ENCODE assay signal across 13 mouse cellular contexts in the genomic region with DNA sequence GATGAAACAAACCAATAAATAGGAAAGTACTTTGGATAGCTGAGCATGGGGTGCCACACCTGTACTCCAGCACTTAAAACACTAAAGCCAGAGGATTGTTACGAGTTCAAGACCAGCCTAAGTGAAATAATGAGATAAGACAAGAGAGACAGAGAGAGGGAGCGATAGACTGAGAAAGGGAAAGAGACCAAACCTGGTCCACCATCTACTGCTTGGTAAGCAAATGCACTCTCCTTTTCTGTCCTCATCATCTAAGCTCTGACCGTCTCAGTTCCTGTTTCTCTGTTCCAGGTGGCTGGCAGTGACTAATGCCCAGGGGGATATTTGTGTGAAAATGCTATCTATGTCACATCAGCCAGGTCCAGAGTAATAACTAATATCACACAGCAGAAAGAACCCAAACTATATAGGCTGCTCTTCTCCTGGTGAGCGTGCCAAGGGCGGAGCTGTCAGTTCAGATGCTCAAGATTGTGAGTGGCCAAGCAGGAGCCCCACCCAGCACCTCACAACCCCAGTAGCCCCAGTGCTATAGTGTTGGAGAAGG. TPM values are rescaled to one million over a fixed set of nuclear protein-coding genes. Genes with fewer than 3 reads are reported as not detected.
DNase-seq lines count a peak whose midpoint lies in the region; ATAC-seq and TF ChIP-seq lines count a peak whose summit lies in the region.
"Had no signal": no experiment of that assay in that cellular context is flagged by ENCODE, and none has a peak within 500 bp of the region (broad histone marks: within the 10 kb centered on the region; RNA-seq: fewer than 3 reads in every experiment).

No protein-coding gene starts in this region.

- no peaks in the 10 kb centered on the region for H3K9me3 ChIP-seq in heart, embryonic 11.5 days (replicated peaks; ENCODE audit: control insufficient read depth, low read length)
- H3K9me3 ChIP-seq in intestine, postnatal 0 days (ENCODE audit: control insufficient read depth): no peaks in the 10 kb centered on the region
- H3K9me3 ChIP-seq: embryonic facial prominence, embryonic 15.5 days; stomach, embryonic 15.5 days had no signal

- DNase-seq in heart, postnatal 25 days (ENCODE audit: low spot score): no peak
- DNase-seq in spleen, adult 2 months (ENCODE audit: low read depth in 1 of 2, low spot score in 2 of 2): peak; percentile 72 to 82
- DNase-seq in kidney, postnatal 10 days: no peak
- DNase-seq in kidney, postnatal 25 days: no peak
- DNase-seq: cerebellum, adult 9-11 months; layer of hippocampus, adult 9-11 months had no signal

- H3K27me3 ChIP-seq in heart, embryonic 11.5 days (ENCODE audit: control insufficient read depth, insufficient read depth, low read length): no peaks in the 10 kb centered on the region
- no peaks in the 10 kb centered on the region for H3K27me3 ChIP-seq in intestine, postnatal 0 days (replicated peaks; ENCODE audit: control insufficient read depth, insufficient read depth, low read length)
- no peaks in the 10 kb centered on the region for H3K27me3 ChIP-seq in spleen, adult 2 months (ENCODE audit: control insufficient read depth, insufficient read depth, low read length)
- H3K27me3 ChIP-seq: embryonic facial prominence, embryonic 15.5 days; stomach, embryonic 15.5 days had no signal

- no peak overlapping the region for H3K9ac ChIP-seq in heart, embryonic 11.5 days (ENCODE audit: low read depth, low read length)
- no peak overlapping the region for H3K9ac ChIP-seq in intestine, postnatal 0 days (ENCODE audit: low read depth, low read length)
- H3K9ac ChIP-seq: embryonic facial prominence, embryonic 15.5 days; stomach, embryonic 15.5 days had no signal

- TF ChIP-seq CTCF in intestine, postnatal 0 days (IDR thresholded peaks at IDR 0.05; ENCODE audit: low read depth): no peak
- no peak for TF ChIP-seq CTCF in spleen, adult 2 months (IDR thresholded peaks at IDR 0.05; ENCODE audit: extremely low read depth, insufficient read depth, insufficient read length, insufficient replicate concordance)

- no peak for ATAC-seq in heart, embryonic 11.5 days (replicated peaks; ENCODE audit: insufficient number of reproducible peaks, low FRiP score, low TSS enrichment)
- ATAC-seq in intestine, postnatal 0 days: no peak
- no peak; the same call in 1 of the 2 replicates for ATAC-seq in granulocyte monocyte progenitor cell, adult 5-6 weeks (replicated peaks; ENCODE audit: poor library complexity, severe bottlenecking)
- ATAC-seq: midbrain, embryonic 16.5 days had no signal

- 91% methylated on average over 5 of the region's 5 CpGs for WGBS in heart, embryonic 11.5 days (ENCODE audit: insufficient replicate concordance)
- WGBS in intestine, postnatal 0 days: 65% methylated on average over 5 of the region's 5 CpGs
- 38% methylated on average over 5 of the region's 5 CpGs for WGBS in spleen, adult 2 months

- intact Hi-C loops in heart, postnatal 25 days (cut with DNase I): no loop called here

- no peak for TF ChIP-seq POLR2A in spleen, adult 2 months (IDR thresholded peaks at IDR 0.05; ENCODE audit: low read depth, low read length)

- H3K4me1 ChIP-seq in heart, embryonic 11.5 days (ENCODE audit: control insufficient read depth, insufficient read depth, low read length): peaks cover 15% of the 10 kb centered on the region
- H3K4me1 ChIP-seq in brown adipose tissue, adult 24 weeks (ENCODE audit: control insufficient read depth, insufficient read depth, insufficient read length, low read length): no peaks in the 10 kb centered on the region
- H3K4me1 ChIP-seq in intestine, postnatal 0 days (replicated peaks; ENCODE audit: control insufficient read depth, insufficient read depth, low read length): peaks cover 4% of the 10 kb centered on the region
- peaks cover 50% of the 10 kb centered on the region for H3K4me1 ChIP-seq in spleen, adult 2 months (ENCODE audit: control insufficient read depth, insufficient read depth, insufficient read length)

- no peak overlapping the region for H3K4me2 ChIP-seq in heart, embryonic 11.5 days
- no peak overlapping the region for H3K4me2 ChIP-seq in intestine, postnatal 0 days (replicated peaks; ENCODE audit: low read depth)
- H3K4me2 ChIP-seq: embryonic facial prominence, embryonic 15.5 days had no signal

- H3K27ac ChIP-seq in heart, embryonic 11.5 days (ENCODE audit: low read depth, low read length): 0 out of 2 replicates have a peak overlapping the region, but pooled peaks have one; percentile 64
- H3K27ac ChIP-seq in brown adipose tissue, adult 24 weeks (replicated peaks; ENCODE audit: low read depth, low read length): 0 out of 2 replicates have a peak overlapping the region, but pooled peaks have one; percentile 41
- H3K27ac ChIP-seq in intestine, postnatal 0 days (ENCODE audit: low read depth, low read length): peak overlapping the region; percentile 76
- peak overlapping the region; percentile 97 for H3K27ac ChIP-seq in spleen, adult 2 months (ENCODE audit: insufficient read depth, low read length)
- H3K27ac ChIP-seq: embryonic facial prominence, embryonic 15.5 days had no signal

- H3K4me3 ChIP-seq in heart, embryonic 11.5 days (ENCODE audit: low read depth, low read length): no peak overlapping the region
- H3K4me3 ChIP-seq in brown adipose tissue, adult 24 weeks (ENCODE audit: insufficient read depth, low read depth, low read length): no peak overlapping the region
- no peak overlapping the region for H3K4me3 ChIP-seq in intestine, postnatal 0 days (ENCODE audit: low read depth, low read length)
- H3K4me3 ChIP-seq in spleen, adult 2 months (ENCODE audit: extremely low read depth, insufficient read depth, insufficient read length): no peak overlapping the region
- H3K4me3 ChIP-seq: embryonic facial prominence, embryonic 15.5 days; stomach, embryonic 15.5 days had no signal

- H3K36me3 ChIP-seq in heart, embryonic 11.5 days (ENCODE audit: control insufficient read depth, insufficient read depth, low read length): peaks cover 2% of the 10 kb centered on the region; the same call in 1 of the 2 replicates
- peaks cover 23% of the 10 kb centered on the region for H3K36me3 ChIP-seq in intestine, postnatal 0 days (ENCODE audit: control insufficient read depth, insufficient read depth)
- peaks cover 6% of the 10 kb centered on the region; the same call in 1 of the 2 replicates for H3K36me3 ChIP-seq in spleen, adult 2 months (ENCODE audit: control insufficient read depth, insufficient read depth, low read length)

RNA-seq across cellular contexts. Expression of a gene that starts 37.6 kb away (rescaled TPM):
- polyA plus RNA-seq in heart, embryonic 11.5 days (2014; fragmentation: Nextera tagmentation; extraction: Ambion mirVana): 7.7 and 10.3 TPM in 2 replicates
- 10 to 100 TPM; 19.9 to 21.2 TPM for total RNA-seq in heart, postnatal 25 days (2021)
- 1.1 and 1.5 TPM in 2 replicates for polyA plus RNA-seq in brown adipose tissue, adult 24 weeks (2012; ENCODE audit: insufficient read depth, insufficient read length, missing spikeins)
- polyA plus RNA-seq in intestine, postnatal 0 days (2015; fragmentation: Nextera tagmentation; extraction: Ambion mirVana): 3.1 TPM in 2 replicates
- 22.2 and 30.5 TPM in 2 replicates for polyA plus RNA-seq in spleen, adult 2 months (2012; rRNA removed)
- total RNA-seq in granulocyte monocyte progenitor cell, adult 5-6 weeks (2014; fragmentation: Nextera tagmentation): 2.4 and 3.2 TPM in 2 replicates
- 1.1 and 1.4 TPM in 2 replicates for total RNA-seq in granulocyte monocyte progenitor cell, adult 5-6 weeks (2017)

RNA-seq across cellular contexts. Expression of a gene that starts 47.9 kb away (rescaled TPM):
- 33.6 and 40.8 TPM in 2 replicates for polyA plus RNA-seq in heart, embryonic 11.5 days (2014; fragmentation: Nextera tagmentation; extraction: Ambion mirVana)
- total RNA-seq in heart, postnatal 25 days (2021): 10 to 100 TPM; 22.1 to 27.3 TPM
- 61.9 and 64.2 TPM in 2 replicates for polyA plus RNA-seq in brown adipose tissue, adult 24 weeks (2012; ENCODE audit: insufficient read depth, insufficient read length, missing spikeins)
- 28.5 and 33.0 TPM in 2 replicates for polyA plus RNA-seq in intestine, postnatal 0 days (2015; fragmentation: Nextera tagmentation; extraction: Ambion mirVana)
- polyA plus RNA-seq in spleen, adult 2 months (2012; rRNA removed): 19.7 and 26.6 TPM in 2 replicates
- 52.3 and 53.9 TPM in 2 replicates for total RNA-seq in granulocyte monocyte progenitor cell, adult 5-6 weeks (2014; fragmentation: Nextera tagmentation)
- total RNA-seq in granulocyte monocyte progenitor cell, adult 5-6 weeks (2017): 75.7 and 78.5 TPM in 2 replicates

RNA-seq across cellular contexts. Expression of a gene that starts 52.7 kb away (rescaled TPM):
- 34.4 and 41.2 TPM in 2 replicates for polyA plus RNA-seq in heart, embryonic 11.5 days (2014; fragmentation: Nextera tagmentation; extraction: Ambion mirVana)
- 10 to 100 TPM; 25.0 to 29.0 TPM for total RNA-seq in heart, postnatal 25 days (2021)
- 12.0 and 13.5 TPM in 2 replicates for polyA plus RNA-seq in brown adipose tissue, adult 24 weeks (2012; ENCODE audit: insufficient read depth, insufficient read length, missing spikeins)
- 10.0 and 13.1 TPM in 2 replicates for polyA plus RNA-seq in intestine, postnatal 0 days (2015; fragmentation: Nextera tagmentation; extraction: Ambion mirVana)
- 34.0 and 39.3 TPM in 2 replicates for polyA plus RNA-seq in spleen, adult 2 months (2012; rRNA removed)
- total RNA-seq in granulocyte monocyte progenitor cell, adult 5-6 weeks (2014; fragmentation: Nextera tagmentation): 92.5 and 103 TPM in 2 replicates
- 77.9 and 121 TPM in 2 replicates for total RNA-seq in granulocyte monocyte progenitor cell, adult 5-6 weeks (2017)

Comparison
In these comparisons a context has a peak if more than half of its experiments do, and no peak if none do; other contexts are left out.
1. H3K27ac ChIP-seq: peak in every context shown above with its lines; median percentile 97 in spleen, adult 2 months; 76 in intestine, postnatal 0 days; 64 in heart, embryonic 11.5 days; 41 in brown adipose tissue, adult 24 weeks.
2. DNase-seq: peak in spleen, adult 2 months (2 of 2); none in heart, postnatal 25 days (single experiment), kidney, postnatal 10 days (single experiment) and kidney, postnatal 25 days (0 of 2).